Mouse (Mus musculus) naive thymus-derived CD4-positive, alpha-beta T cell, adult 2 months (primary cell): Measurements from ENCODE around the gene Hnrnpc.

Experiments used
- DNase-seq: peaks from one replicate; pipeline ENCODE4 v3.0.0-alpha.2; 2011; ENCODE audit warnings: low read depth

Gene Hnrnpc

GRCm38 (mm10) chr14:52103856-52104676 lies at the start of gene Hnrnpc:
Gene Hnrnpc, minus strand, starts transcription at chr14:52104028.
- DNase-seq: peak; percentile 100

- DNase-seq: no peak
Measured at GRCm38 (mm10) chr14:52152613-52153012, 48.8 kb upstream of the Hnrnpc start.

GRCm38 (mm10) chr14:52152179-52152578 lies 48.4 kb upstream of the Hnrnpc start:
- DNase-seq: no peak

DNA sequence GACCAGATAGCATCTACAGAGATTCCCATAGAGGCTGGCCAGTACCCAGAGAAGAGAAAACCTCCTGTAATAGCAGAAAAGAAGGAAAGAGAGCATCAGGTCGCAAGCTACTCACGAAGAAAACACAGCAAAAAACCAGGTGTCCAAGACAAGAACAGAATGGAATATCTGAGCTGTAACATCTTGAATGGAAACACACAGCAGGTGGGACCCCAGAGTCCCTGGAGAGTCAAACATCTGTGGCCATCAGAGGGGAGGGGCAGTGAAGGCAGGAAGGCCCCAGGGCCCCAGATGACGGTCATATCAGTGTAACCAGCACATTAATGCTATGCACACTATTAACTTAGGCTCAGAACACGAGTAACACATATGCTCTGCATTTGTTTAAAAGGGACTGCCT lies 46.1 kb upstream of the Hnrnpc start:
- no peak for DNase-seq

GRCm38 (mm10) chr14:52146540-52146939 lies 42.7 kb upstream of the Hnrnpc start:
- peak; percentile 65 for DNase-seq

GRCm38 (mm10) chr14:52144165-52144564 lies 40.3 kb upstream of the Hnrnpc start:
- no peak for DNase-seq

- DNase-seq: no peak
Measured at GRCm38 (mm10) chr14:52141445-52142127, 37.8 kb upstream of the Hnrnpc start.

- peak; percentile 84 for DNase-seq
Measured at GRCm38 (mm10) chr14:52140577-52141444, 37.0 kb upstream of the Hnrnpc start.

DNA sequence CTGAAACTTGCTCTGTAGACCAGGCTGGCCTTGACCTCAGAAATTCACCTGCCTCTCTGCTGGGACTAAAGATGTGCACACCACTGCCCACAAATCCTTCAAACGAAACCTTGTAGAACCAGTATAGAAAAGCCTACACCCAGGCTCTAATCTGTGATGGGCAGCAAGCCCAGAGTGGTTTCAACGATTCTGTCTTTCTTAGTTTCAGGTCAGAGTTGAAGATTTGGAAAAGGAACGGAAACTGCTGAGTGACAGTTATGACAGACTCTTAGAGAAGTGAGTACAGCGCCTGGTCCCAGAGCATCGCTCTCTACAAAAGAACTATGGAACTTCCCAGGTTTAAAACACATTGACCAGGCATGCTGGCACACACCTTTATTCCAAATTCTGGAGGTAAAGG lies 29.8 kb upstream of the Hnrnpc start:
- no peak for DNase-seq

DNA sequence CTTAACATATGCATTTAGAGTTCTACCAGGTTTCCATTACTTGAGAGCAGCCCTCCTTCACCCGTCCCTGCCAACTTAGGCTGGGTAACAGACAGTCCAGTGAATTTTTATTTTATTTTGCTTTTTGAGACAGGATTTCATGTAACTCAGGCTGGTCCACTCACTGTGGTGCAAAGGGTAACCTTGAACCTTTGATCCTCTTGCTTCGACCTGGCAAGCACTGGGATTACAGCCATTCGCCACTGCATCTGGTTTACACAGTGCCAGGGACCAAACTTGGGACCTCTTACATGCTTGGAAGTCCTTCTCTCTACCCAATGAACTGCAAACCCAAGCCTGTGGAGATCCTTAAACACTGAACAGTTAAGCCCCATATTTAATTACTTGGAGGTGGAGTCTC lies 20.8 kb upstream of the Hnrnpc start:
- no peak for DNase-seq

DNA sequence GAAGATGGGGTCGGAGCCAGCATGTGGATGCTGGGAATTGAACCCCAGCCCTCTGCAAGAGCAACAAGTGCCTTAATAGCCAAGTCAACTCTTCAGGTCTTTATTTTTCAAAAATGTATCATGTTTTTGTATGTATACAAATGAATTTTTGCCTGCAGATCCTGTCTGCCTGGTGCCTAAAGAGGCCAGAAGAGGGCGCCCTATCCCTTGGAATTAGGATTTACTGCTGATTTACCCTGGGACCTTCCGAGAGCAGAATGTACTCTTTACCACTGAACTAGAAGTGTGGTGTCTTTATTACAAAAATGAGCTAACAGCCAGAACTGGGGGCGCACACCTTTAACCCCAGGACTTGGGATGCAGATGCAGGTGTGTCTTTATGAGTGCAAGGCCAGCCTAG lies 20.1 kb upstream of the Hnrnpc start:
- DNase-seq: peak; percentile 90

DNA sequence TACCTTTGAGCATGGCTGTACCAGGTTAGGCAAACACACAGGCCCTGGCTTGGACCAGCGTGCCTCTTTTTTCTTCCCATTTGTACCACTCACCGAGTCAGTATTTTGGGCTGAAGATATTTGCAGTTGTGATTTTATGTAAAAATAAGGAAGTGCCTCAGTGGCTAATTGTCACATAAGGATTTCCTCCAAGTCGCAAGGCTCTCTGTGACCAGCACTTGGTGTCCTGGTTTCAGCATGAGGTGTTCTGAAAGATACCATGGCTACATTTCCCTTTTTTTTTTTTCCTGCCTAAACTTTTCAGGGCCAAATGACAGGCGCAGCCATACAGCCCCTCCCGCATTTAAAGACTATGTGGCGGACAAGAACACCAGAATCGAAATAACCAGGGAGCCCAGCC lies 16.3 kb upstream of the Hnrnpc start:
- DNase-seq: no peak

GRCm38 (mm10) chr14:52118823-52119608 lies 15.2 kb upstream of the Hnrnpc start:
- DNase-seq: peak; percentile 68

GRCm38 (mm10) chr14:52118456-52118822 lies 14.6 kb upstream of the Hnrnpc start:
- no peak for DNase-seq

DNA sequence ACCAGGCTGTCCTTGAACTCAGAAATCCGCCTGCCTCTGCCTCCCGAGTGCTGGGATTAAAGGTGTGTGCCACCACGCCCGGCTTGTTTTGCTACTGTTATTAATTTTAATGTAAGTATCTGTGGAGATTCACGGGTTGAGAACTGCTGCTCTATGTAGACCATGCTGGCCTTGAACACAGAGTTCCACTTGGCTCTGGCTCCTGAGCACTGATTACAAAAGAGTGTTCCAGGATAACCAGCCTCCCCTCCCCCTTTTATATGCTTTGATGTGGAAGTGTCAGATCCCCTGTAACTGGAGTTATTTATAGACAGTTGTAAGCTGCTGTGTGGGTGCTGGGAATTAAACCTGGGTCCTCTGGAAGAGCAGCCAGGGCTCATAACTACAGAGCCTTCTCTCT lies 13.4 kb upstream of the Hnrnpc start:
- no peak for DNase-seq

DNA sequence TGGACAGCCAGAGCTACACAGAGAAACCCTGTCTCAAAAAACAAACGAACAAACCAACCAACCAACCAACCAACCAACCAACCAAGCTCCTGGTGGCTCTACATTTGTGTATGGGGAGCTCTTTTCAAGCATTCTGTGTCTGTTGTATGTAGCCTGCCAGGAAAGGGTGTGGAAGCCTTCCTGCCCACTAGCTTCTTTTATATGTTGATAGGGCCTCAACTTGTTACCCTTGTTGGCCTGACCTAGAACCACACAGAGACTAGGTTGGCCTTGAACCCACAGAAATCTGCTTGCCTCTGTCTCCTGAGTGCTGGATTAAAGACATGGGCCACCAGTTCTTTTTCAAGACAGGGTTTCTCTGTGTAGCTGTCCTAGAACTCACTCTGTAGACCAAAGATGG lies 10.3 kb upstream of the Hnrnpc start:
- no peak for DNase-seq

DNA sequence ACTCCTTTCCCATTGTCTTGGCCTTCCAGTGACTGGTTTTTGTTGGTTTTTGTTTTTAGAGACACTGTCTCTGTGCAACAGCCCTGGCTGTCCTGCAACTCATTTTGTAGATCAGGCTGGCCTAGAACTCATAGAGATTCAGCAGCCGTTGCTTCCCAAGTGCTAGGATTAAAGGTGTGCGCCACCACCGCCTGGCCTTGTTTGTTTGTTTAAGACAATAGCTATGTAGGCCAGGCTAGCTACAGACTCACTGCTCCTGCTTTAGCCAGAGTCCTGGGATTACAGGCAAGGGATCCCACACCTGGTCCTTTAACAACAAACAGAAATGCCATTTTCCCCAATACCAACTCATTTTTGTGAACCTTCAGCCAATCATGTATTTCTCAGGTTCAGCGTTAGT lies 6.5 kb upstream of the Hnrnpc start, which contains the start of gene Rpgrip1:
Gene Rpgrip1 (plus strand): TSS at position 359 of the 400 bp plus-strand sequence.
- no peak for DNase-seq

DNA sequence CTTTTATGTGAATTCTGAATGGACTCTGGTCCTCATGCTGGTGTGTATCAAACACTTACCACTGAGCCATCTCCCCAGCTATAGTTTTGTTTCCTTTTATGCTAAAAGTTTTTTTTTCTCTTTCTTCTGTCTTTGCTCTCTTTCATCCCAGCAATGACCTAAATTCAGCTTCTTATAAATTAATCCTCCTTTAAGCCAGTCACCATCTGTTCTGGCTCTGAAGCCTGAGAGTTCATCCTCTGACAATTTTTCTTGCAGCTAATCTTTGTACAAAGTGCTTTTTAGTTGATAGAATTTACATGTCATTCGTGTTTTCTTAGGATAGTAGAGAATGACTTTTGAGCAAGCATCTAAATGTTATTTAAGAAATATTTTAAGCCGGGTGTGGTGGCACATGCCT lies 4.2 kb upstream of the Hnrnpc start:
- DNase-seq: no peak

- peak; percentile 56 for DNase-seq
Measured at GRCm38 (mm10) chr14:52106741-52107140, 2.9 kb upstream of the Hnrnpc start.

- no peak for DNase-seq
Measured at GRCm38 (mm10) chr14:52105308-52105707, 1.5 kb upstream of the Hnrnpc start.

GRCm38 (mm10) chr14:52104677-52105285 lies 953 bp upstream of the Hnrnpc start:
- DNase-seq: no peak
